In the genomic region with DNA sequence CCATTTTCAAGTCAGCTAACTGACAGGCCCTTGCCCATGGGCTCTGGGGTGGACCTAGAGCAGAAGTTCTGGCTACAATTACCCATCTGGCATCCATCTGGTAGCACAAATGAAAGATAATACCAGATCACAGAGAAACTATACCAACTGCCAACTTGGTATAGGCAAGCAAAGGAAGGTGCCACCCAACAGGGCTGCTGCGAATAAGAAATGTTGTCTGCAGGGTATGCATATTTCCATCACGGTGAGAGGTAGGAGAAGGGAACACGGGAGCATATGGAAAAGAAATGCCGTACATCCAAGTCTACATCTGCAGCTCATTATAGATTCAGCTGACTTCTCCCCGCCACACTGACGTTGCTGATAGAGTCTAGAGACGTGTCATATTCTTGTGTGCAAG, we compare ENCODE assay signal across 23 mouse cellular contexts.
DNase-seq lines count a peak whose midpoint lies in the region; ATAC-seq and TF ChIP-seq lines count a peak whose summit lies in the region.
"Had no signal": no experiment of that assay in that cellular context is flagged by ENCODE, and none has a peak within 500 bp of the region (broad histone marks: within the 10 kb centered on the region; RNA-seq: fewer than 3 reads in every experiment).

No protein-coding gene starts in this region.

- H3K9ac ChIP-seq in forebrain, embryonic 14.5 days (ENCODE audit: low read length) = no peak overlapping the region
- no peak overlapping the region for H3K9ac ChIP-seq in forebrain, embryonic 11.5 days (ENCODE audit: low read length)
- no peak overlapping the region for H3K9ac ChIP-seq in neural tube, embryonic 11.5 days (ENCODE audit: low read length)
- H3K9ac ChIP-seq in forebrain, embryonic 16.5 days (replicated peaks; ENCODE audit: low read depth, low read length) = no peak overlapping the region
- H3K9ac ChIP-seq in limb, embryonic 14.5 days (ENCODE audit: low read depth, low read length, severe bottlenecking) = no peak overlapping the region
- H3K9ac ChIP-seq: hindbrain, embryonic 15.5 days; lung, embryonic 14.5 days; neural tube, embryonic 12.5 days had no signal

- peaks cover 18% of the 10 kb centered on the region; the same call in 1 of the 2 replicates for H3K4me1 ChIP-seq in forebrain, embryonic 14.5 days (ENCODE audit: control insufficient read depth, insufficient read depth, low read length)
- H3K4me1 ChIP-seq in forebrain, embryonic 11.5 days (replicated peaks; ENCODE audit: control insufficient read depth, insufficient read depth, low read length) = peaks cover 3% of the 10 kb centered on the region; the same call in 1 of the 2 replicates
- no peaks in the 10 kb centered on the region for H3K4me1 ChIP-seq in neural tube, embryonic 11.5 days (ENCODE audit: control insufficient read depth, insufficient read depth, low read length)
- peaks cover 19% of the 10 kb centered on the region for H3K4me1 ChIP-seq in forebrain, embryonic 16.5 days (replicated peaks; ENCODE audit: control insufficient read depth, insufficient read depth, low read length)
- peaks cover 6% of the 10 kb centered on the region; the same call in 1 of the 2 replicates for H3K4me1 ChIP-seq in limb, embryonic 14.5 days (ENCODE audit: control insufficient read depth, insufficient read depth, low read length)

- H3K27me3 ChIP-seq in forebrain, embryonic 14.5 days (replicated peaks; ENCODE audit: control insufficient read depth, insufficient read depth, low read length) = no peaks in the 10 kb centered on the region
- no peaks in the 10 kb centered on the region for H3K27me3 ChIP-seq in forebrain, embryonic 11.5 days (ENCODE audit: control insufficient read depth, insufficient read depth, low read length)
- H3K27me3 ChIP-seq in neural tube, embryonic 11.5 days (ENCODE audit: control insufficient read depth, insufficient read depth, low read length) = no peaks in the 10 kb centered on the region
- no peaks in the 10 kb centered on the region for H3K27me3 ChIP-seq in forebrain, embryonic 16.5 days (replicated peaks; ENCODE audit: control insufficient read depth, insufficient read depth, low read length)
- H3K27me3 ChIP-seq in limb, embryonic 14.5 days (ENCODE audit: control insufficient read depth, insufficient read depth, low read length) = no peaks in the 10 kb centered on the region
- H3K27me3 ChIP-seq: CH12.LX; hindbrain, embryonic 15.5 days; neural tube, embryonic 12.5 days had no signal

- 66% methylated on average over 7 of the region's 7 CpGs for WGBS in forebrain, embryonic 14.5 days
- 73% methylated on average over 7 of the region's 7 CpGs for WGBS in forebrain, embryonic 11.5 days
- 59% methylated on average over 7 of the region's 7 CpGs for WGBS in neural tube, embryonic 11.5 days
- 46% methylated on average over 7 of the region's 7 CpGs for WGBS in forebrain, embryonic 16.5 days
- 26% methylated on average over 7 of the region's 7 CpGs for WGBS in limb, embryonic 14.5 days

- peak overlapping the region; percentile 63; the same call in 1 of the 2 replicates for H3K27ac ChIP-seq in forebrain, embryonic 14.5 days (ENCODE audit: low read depth, low read length)
- no peak overlapping the region for H3K27ac ChIP-seq in forebrain, embryonic 11.5 days (ENCODE audit: low read depth, low read length)
- no peak overlapping the region for H3K27ac ChIP-seq in neural tube, embryonic 11.5 days (ENCODE audit: low read depth, low read length)
- 0 out of 2 replicates have a peak overlapping the region, but pooled peaks have one; percentile 1 for H3K27ac ChIP-seq in forebrain, embryonic 16.5 days (ENCODE audit: low read length)
- no peak overlapping the region for H3K27ac ChIP-seq in limb, embryonic 14.5 days (replicated peaks; ENCODE audit: low read depth, low read length)
- H3K27ac ChIP-seq: heart, adult 2 months; hindbrain, embryonic 15.5 days; layer of hippocampus, adult 2 months; neural tube, embryonic 12.5 days had no signal

- peak; percentile 71 for ATAC-seq in forebrain, embryonic 14.5 days
- no peak for ATAC-seq in forebrain, embryonic 11.5 days (replicated peaks; ENCODE audit: low FRiP score)
- ATAC-seq in neural tube, embryonic 11.5 days (ENCODE audit: insufficient read depth, low FRiP score, low TSS enrichment) = no peak
- peak; percentile 47; the same call in 1 of the 2 replicates for ATAC-seq in forebrain, embryonic 16.5 days
- ATAC-seq in limb, embryonic 14.5 days (ENCODE audit: low FRiP score, low read depth) = peak; percentile 41; the same call in 1 of the 2 replicates
- no peak for ATAC-seq in monocyte, adult 5-6 weeks (replicated peaks; ENCODE audit: insufficient number of reproducible peaks, low FRiP score, low TSS enrichment, poor library complexity, severe bottlenecking)

- no peaks in the 10 kb centered on the region for H3K36me3 ChIP-seq in forebrain, embryonic 14.5 days (ENCODE audit: control insufficient read depth, insufficient read depth, low read length)
- H3K36me3 ChIP-seq in forebrain, embryonic 11.5 days (ENCODE audit: control insufficient read depth, insufficient read depth, low read length) = no peaks in the 10 kb centered on the region
- no peaks in the 10 kb centered on the region for H3K36me3 ChIP-seq in neural tube, embryonic 11.5 days (ENCODE audit: control insufficient read depth, insufficient read depth, low read length)
- no peaks in the 10 kb centered on the region for H3K36me3 ChIP-seq in forebrain, embryonic 16.5 days (ENCODE audit: control insufficient read depth, insufficient read depth)
- no peaks in the 10 kb centered on the region for H3K36me3 ChIP-seq in limb, embryonic 14.5 days (ENCODE audit: control insufficient read depth, insufficient read depth, low read length)
- H3K36me3 ChIP-seq: hindbrain, embryonic 15.5 days; neural tube, embryonic 12.5 days had no signal

- H3K9me3 ChIP-seq in forebrain, embryonic 14.5 days (replicated peaks; ENCODE audit: control insufficient read depth, low read length) = no peaks in the 10 kb centered on the region
- no peaks in the 10 kb centered on the region for H3K9me3 ChIP-seq in forebrain, embryonic 11.5 days (ENCODE audit: control insufficient read depth, low read length)
- H3K9me3 ChIP-seq in neural tube, embryonic 11.5 days (ENCODE audit: control insufficient read depth, low read length) = no peaks in the 10 kb centered on the region
- H3K9me3 ChIP-seq in forebrain, embryonic 16.5 days (ENCODE audit: control insufficient read depth, low read length) = peaks cover 4% of the 10 kb centered on the region; the same call in 1 of the 2 replicates
- no peaks in the 10 kb centered on the region for H3K9me3 ChIP-seq in limb, embryonic 14.5 days (ENCODE audit: control insufficient read depth, low read length)
- H3K9me3 ChIP-seq: hindbrain, embryonic 15.5 days had no signal

- H3K4me3 ChIP-seq in forebrain, embryonic 14.5 days (ENCODE audit: low read depth, low read length) = no peak overlapping the region
- no peak overlapping the region for H3K4me3 ChIP-seq in forebrain, embryonic 11.5 days (ENCODE audit: low read depth, low read length)
- H3K4me3 ChIP-seq in neural tube, embryonic 11.5 days (ENCODE audit: low read depth, low read length) = no peak overlapping the region
- no peak overlapping the region for H3K4me3 ChIP-seq in forebrain, embryonic 16.5 days (replicated peaks; ENCODE audit: low read length)
- no peak overlapping the region for H3K4me3 ChIP-seq in limb, embryonic 14.5 days (replicated peaks; ENCODE audit: low read length)
- H3K4me3 ChIP-seq: heart, adult 2 months; hindbrain, embryonic 15.5 days; layer of hippocampus, adult 2 months; neural tube, embryonic 12.5 days had no signal

- H3K4me2 ChIP-seq in forebrain, embryonic 14.5 days (ENCODE audit: low read length) = no peak overlapping the region
- no peak overlapping the region for H3K4me2 ChIP-seq in forebrain, embryonic 11.5 days (ENCODE audit: low read depth, low read length, severe bottlenecking)
- no peak overlapping the region for H3K4me2 ChIP-seq in neural tube, embryonic 11.5 days (ENCODE audit: low read depth)
- no peak overlapping the region for H3K4me2 ChIP-seq in forebrain, embryonic 16.5 days (ENCODE audit: low read length)
- no peak overlapping the region for H3K4me2 ChIP-seq in limb, embryonic 14.5 days (replicated peaks; ENCODE audit: low read depth, low read length, severe bottlenecking)
- H3K4me2 ChIP-seq: hindbrain, embryonic 15.5 days; liver, embryonic 11.5 days; lung, embryonic 14.5 days; neural tube, embryonic 12.5 days had no signal

- no peak for TF ChIP-seq POLR2A in limb, embryonic 14.5 days (IDR thresholded peaks at IDR 0.05; ENCODE audit: borderline replicate concordance, extremely low read depth, insufficient read depth, insufficient read length)

- peak; percentile 70 for DNase-seq in forebrain, embryonic 14.5 days (ENCODE audit: low spot score)
- no peak for DNase-seq in forebrain, embryonic 11.5 days (ENCODE audit: low spot score)
- DNase-seq in neural tube, embryonic 11.5 days (ENCODE audit: low spot score) = peak; percentile 21
- no peak for DNase-seq in neural tube, embryonic 10.5 days (ENCODE audit: extremely low spot score, low spot score)
- DNase-seq in limb, embryonic 14.5 days (ENCODE audit: low spot score) = peak; percentile 49
- no peak for DNase-seq in heart, adult 9 months (ENCODE audit: low spot score in 2 of 2)
- DNase-seq: adrenal gland, postnatal 25 days; cerebellum, adult 18-20 months; cerebellum, postnatal 25 days; gastrocnemius, postnatal 10 days; heart, adult 2 months; kidney, adult 11 months; layer of hippocampus, postnatal 36 days; lung, embryonic 14.5 days; lung, postnatal 36 days; thymus, postnatal 25 days had no signal

Comparison
In these comparisons a context has a peak if more than half of its experiments do, and no peak if none do; other contexts are left out.
1. ATAC-seq: peak in forebrain, embryonic 14.5 days (single experiment), forebrain, embryonic 16.5 days (single experiment) and limb, embryonic 14.5 days (single experiment); none in forebrain, embryonic 11.5 days (single experiment), neural tube, embryonic 11.5 days (single experiment) and monocyte, adult 5-6 weeks (single experiment).
2. DNase-seq: peak in forebrain, embryonic 14.5 days (single experiment), neural tube, embryonic 11.5 days (single experiment) and limb, embryonic 14.5 days (single experiment); none in forebrain, embryonic 11.5 days (single experiment), neural tube, embryonic 10.5 days (single experiment) and heart, adult 9 months (0 of 2).
3. H3K27ac ChIP-seq: peak in forebrain, embryonic 14.5 days (single experiment) and forebrain, embryonic 16.5 days (single experiment); none in forebrain, embryonic 11.5 days (single experiment), neural tube, embryonic 11.5 days (single experiment) and limb, embryonic 14.5 days (single experiment).